Mouse (Mus musculus): ENCODE measurements around the gene Gdf2.

- TF ChIP-seq POLR2A (IDR thresholded peaks at IDR 0.05; ENCODE audit: extremely low read depth, insufficient read depth, low read length), result no peak
- TF ChIP-seq CTCF (IDR thresholded peaks at IDR 0.05; ENCODE audit: low read depth, low read length), result no peak
Measured at GRCm38 (mm10) chr14:33891507-33891906, 49.3 kb upstream of the Gdf2 start.

All from liver, adult 2 months (tissue).